Mouse (Mus musculus) gastrocnemius, adult 2 months (tissue): ENCODE measurements around the gene Tmem41b. TPM values are rescaled to one million over a fixed set of nuclear protein-coding genes. Genes with fewer than 3 reads are reported as not detected.
A peak's percentile ranks its signal among the peaks of the same experiment; 100 is the strongest.

Source experiments
- DNase-seq: peaks from one replicate; pipeline ENCODE4 v3.0.0; 2022
- H3K27ac ChIP-seq: fragments of 200-600 bp; 2 replicates; pipeline ENCODE4 v1.8.1; 2022; ENCODE audit warnings: mild to moderate bottlenecking
- H3K4me3 ChIP-seq: fragments of 200-600 bp; 2 replicates; pipeline ENCODE4 v1.8.1; 2022; ENCODE audit warnings: mild to moderate bottlenecking, moderate library complexity
- CTCF ChIP-seq: fragments of 200-600 bp; IDR thresholded peaks from 2 replicates; pipeline ENCODE4 v1.8.1; 2022; ENCODE audit warnings: antibody characterized with exemption, mild to moderate bottlenecking, moderate library complexity
- intact Hi-C: fragments of 180-260 bp; cut with DNase I; formaldehyde crosslinking; loops from one replicate; pipeline ENCODE4 v1.15.1; 2025
- total RNA-seq, 2 experiments: library from RNA; stranded (reverse); gene quantifications; 2 replicates each; pipeline ENCODE4 v1.2.3; 2021

Tmem41b gene
- total RNA-seq, 2 experiments from 2014 or later: 25.4 to 27.0 TPM

- peak; percentile 45 for DNase-seq
- intact Hi-C loops: loop anchor here (5.0 kb wide), 1 partner anchor 113 kb away; no protein-coding TSS in a partner anchor
- Histone ChIP-seq H3K27ac (peak overlapping the region; percentile 69; the same call in 1 of the 2 replicates), H3K4me3 (no peak overlapping the region)
- TF ChIP-seq CTCF: peak; percentile 43
Observed at GRCm38 (mm10) chr7:109968924-109969450, 17.7 kb downstream of the Tmem41b start.

DNA sequence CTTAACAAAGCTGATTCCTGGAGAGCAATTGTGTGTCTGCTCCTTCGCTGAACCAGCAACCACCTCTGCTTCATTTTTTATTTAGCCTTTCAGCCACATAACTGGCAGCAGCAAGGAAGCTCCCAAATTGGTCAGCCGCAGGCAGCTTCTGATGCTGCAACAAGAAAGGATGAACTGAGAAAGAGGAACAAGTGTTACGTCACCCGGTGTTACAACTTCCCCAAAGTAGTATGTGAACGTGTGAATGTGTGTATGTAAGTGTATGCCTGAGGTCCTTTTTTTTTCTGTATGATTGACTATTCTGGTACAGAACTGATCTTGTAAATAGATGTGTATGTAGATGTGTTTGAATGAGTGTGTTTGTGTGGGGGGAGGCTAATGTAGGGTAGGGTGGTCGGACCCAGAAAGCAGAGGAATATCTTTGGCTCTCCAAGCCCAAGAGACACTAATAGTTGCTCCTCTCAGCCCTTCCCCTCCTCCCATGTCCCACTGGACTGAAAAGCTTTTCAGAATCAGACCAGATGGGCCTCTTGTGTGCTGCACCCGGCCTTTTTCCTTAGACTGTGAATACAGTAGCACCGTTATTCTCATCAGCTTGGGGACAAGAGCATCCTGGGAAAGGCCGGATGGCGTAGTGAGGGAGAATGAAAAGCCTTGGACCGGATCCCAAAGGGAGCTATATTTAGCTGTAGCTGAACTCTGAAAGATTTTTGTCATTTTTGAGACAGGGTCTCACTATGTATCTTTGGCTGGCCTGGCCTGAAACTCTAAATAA, 18.7 kb downstream of the Tmem41b start:
- H3K27ac ChIP-seq: peak overlapping the region; percentile 69
- intact Hi-C loops: loop anchor here (5.0 kb wide), 1 partner anchor 114 kb away; no protein-coding TSS in a partner anchor
- peak; percentile 25 for DNase-seq
- no peak for TF ChIP-seq CTCF
- no peak overlapping the region for H3K4me3 ChIP-seq

- peak; percentile 9; the same call in 1 of the 2 replicates for TF ChIP-seq CTCF
- no peak for DNase-seq
- Histone ChIP-seq H3K4me3 (no peak overlapping the region), H3K27ac (no peak overlapping the region)
- intact Hi-C loops: loop anchor here (5.0 kb wide), 1 partner anchor 117 kb away; no protein-coding TSS in a partner anchor
Observed at GRCm38 (mm10) chr7:109965658-109966057, 21.1 kb downstream of the Tmem41b start.

GRCm38 (mm10) chr7:109963707-109964106, 23.0 kb downstream of the Tmem41b start:
- no peak overlapping the region for H3K4me3 ChIP-seq
- TF ChIP-seq CTCF: peak; percentile 24
- intact Hi-C loops: no loop called here
- no peak overlapping the region for H3K27ac ChIP-seq
- no peak for DNase-seq

DNA sequence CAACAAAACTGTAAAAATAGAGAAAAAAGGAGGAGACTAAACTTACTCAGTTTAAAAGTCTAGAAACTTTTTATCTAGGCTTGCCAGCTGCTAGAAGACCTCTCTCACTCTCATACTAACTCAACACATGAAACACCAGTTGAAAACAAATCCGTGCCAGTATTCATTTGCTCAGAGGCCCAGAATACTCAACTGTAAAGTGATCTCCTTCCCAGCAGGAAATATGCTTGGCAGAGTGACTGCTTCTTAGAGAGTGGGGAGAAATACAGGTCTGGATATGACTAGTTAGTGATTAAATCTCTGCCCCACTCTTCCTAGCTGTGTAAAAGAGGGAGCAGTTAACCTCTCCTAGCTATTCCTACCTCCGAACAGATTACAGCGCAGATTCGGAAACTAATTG, 24.1 kb downstream of the Tmem41b start:
- no peak for DNase-seq
- intact Hi-C loops: no loop called here
- no peak for TF ChIP-seq CTCF
- Histone ChIP-seq H3K4me3 (no peak overlapping the region), H3K27ac (peak overlapping the region; percentile 95)

DNA sequence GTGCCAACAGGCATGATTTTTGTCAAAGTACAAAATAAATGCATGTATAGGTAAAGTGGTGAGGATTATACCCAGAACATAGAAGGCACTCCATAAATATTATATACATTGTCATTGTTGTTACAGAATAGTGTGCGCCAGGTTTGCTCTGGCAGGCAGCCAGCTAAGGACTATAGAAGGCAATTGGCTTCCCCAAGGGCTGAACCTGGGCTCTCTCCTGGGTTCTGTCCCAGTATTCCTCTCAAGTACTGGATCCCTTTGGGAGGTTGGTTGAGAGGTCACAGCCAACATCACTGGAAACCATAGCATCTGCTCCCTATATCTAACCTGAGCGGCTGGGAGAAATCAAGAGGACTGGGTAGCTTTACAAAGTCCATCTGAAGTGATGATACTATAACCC, 25.2 kb downstream of the Tmem41b start:
- Histone ChIP-seq H3K4me3 (no peak overlapping the region), H3K27ac (peak overlapping the region; percentile 95)
- peak; percentile 38 for DNase-seq
- intact Hi-C loops: loop anchor here (2.0 kb wide), 1 partner anchor 25 kb away; the partner anchor contains the start of gene Tmem41b
- TF ChIP-seq CTCF: no peak

GRCm38 (mm10) chr7:109960613-109961154, 26.0 kb downstream of the Tmem41b start:
- intact Hi-C loops: loop anchor here (2.0 kb wide), 1 partner anchor 26 kb away; the partner anchor contains the start of gene Tmem41b
- TF ChIP-seq CTCF: no peak

GRCm38 (mm10) chr7:109959716-109960612, 26.8 kb downstream of the Tmem41b start, which contains the start of gene Dennd5a:
Dennd5a (minus strand) TSS chr7:109960470.
- intact Hi-C loops: loop anchor here (2.0 kb wide), 1 partner anchor 27 kb away; the partner anchor contains the start of gene Tmem41b
- Histone ChIP-seq H3K27ac (peak within 1 kb of the TSS; percentile 95), H3K4me3 (peak within 1 kb of the TSS; percentile 85)
- no peak for TF ChIP-seq CTCF
- DNase-seq: peak; percentile 89

More at GRCm38 (mm10) chr7:109960613-109961154, 26.0 kb downstream of the Tmem41b start:
- peak overlapping the region; percentile 85 for H3K4me3 ChIP-seq
- DNase-seq: no peak
- H3K27ac ChIP-seq: peak overlapping the region; percentile 95

- no peak for TF ChIP-seq CTCF
- peak overlapping the region; percentile 85 for H3K4me3 ChIP-seq
- intact Hi-C loops: no loop called here
- H3K27ac ChIP-seq: peak overlapping the region; percentile 95
- peak; percentile 45 for DNase-seq
Observed at GRCm38 (mm10) chr7:109958843-109959715, 27.6 kb downstream of the Tmem41b start.

DNA sequence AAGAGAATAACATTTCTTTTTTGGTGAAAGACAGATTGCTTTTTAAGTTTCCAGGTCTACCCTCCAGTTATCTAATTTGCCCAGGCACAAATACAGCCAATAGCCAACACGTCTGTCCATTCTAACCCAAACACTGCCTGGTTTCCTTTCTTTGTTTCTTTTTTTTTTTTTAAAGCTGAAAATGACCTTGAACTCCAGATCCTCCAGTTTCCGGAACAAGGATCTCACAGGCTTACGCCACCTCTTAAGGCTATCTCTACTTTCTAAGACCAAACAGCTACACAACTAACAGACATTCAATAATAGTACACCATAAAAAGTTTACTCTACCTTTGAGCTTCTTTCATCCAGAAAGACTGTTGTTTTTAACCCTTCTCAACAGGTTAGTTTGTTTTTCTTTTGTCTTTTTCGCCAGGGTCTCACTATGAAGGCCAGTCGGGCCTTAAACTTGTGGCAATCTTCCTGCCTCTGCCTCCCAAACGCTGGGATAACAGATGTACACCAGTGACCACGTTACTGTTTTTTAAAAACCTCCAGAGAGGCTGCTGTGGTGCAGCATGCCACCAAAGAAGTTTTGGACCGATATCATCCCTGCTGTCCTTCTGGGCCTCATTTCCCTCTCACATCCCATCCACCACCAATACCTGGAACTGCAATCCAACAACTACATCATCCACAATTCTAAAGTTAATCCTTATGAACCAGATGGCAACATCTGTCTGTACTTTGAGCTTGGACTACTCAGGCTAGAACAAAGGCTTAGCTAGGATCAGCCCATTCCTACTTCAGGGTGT, 28.5 kb downstream of the Tmem41b start:
- H3K4me3 ChIP-seq: peak overlapping the region; percentile 85
- no peak for DNase-seq
- TF ChIP-seq CTCF: no peak
- H3K27ac ChIP-seq: peak overlapping the region; percentile 95
- intact Hi-C loops: no loop called here
